Mouse (Mus musculus) heart, embryonic 15.5 days (tissue): ENCODE measurements around the gene Hcn2. TPM values are rescaled to one million over a fixed set of nuclear protein-coding genes. Genes with fewer than 3 reads are reported as not detected.

ENCODE experiments used
- ATAC-seq: fragments of 200-750 bp; cut with Nextera tagmentation; replicated peaks from 2 replicates; pipeline ENCODE4 v1.8.0; 2017; ENCODE audit warnings: low read depth, moderate TSS enrichment; ENCODE audit not compliant: insufficient number of reproducible peaks, insufficient read depth, low FRiP score
- H3K27ac ChIP-seq: fragments of 300-500 bp; sonication (generic); 2 replicates; pipeline ENCODE4 v1.5.1; 2015; ENCODE audit warnings: mild to moderate bottlenecking, inconsistent platforms
- H3K27me3 ChIP-seq: fragments of 300-500 bp; sonication (generic); 2 replicates; pipeline ENCODE4 v1.6.1; 2015; ENCODE audit warnings: inconsistent platforms
- H3K36me3 ChIP-seq: fragments of 300-500 bp; sonication (generic); 2 replicates; pipeline ENCODE4 v1.6.1; 2015; ENCODE audit warnings: mild to moderate bottlenecking, inconsistent platforms
- H3K4me1 ChIP-seq: fragments of 300-500 bp; sonication (generic); replicated peaks from 2 replicates; pipeline ENCODE4 v1.6.1; 2015; ENCODE audit warnings: inconsistent platforms
- H3K4me2 ChIP-seq: fragments of 300-500 bp; sonication (generic); 2 replicates; pipeline ENCODE4 v1.6.1; 2015; ENCODE audit warnings: inconsistent platforms, mild to moderate bottlenecking, moderate library complexity
- H3K4me3 ChIP-seq: fragments of 300-500 bp; sonication (generic); 2 replicates; pipeline ENCODE4 v1.5.1; 2015; ENCODE audit warnings: mild to moderate bottlenecking, inconsistent platforms
- H3K9ac ChIP-seq: fragments of 300-500 bp; sonication (generic); 2 replicates; pipeline ENCODE4 v1.6.1; 2015; ENCODE audit warnings: mild to moderate bottlenecking, inconsistent platforms
- H3K9me3 ChIP-seq: fragments of 300-500 bp; sonication (generic); replicated peaks from 2 replicates; pipeline ENCODE4 v1.6.1; 2016; ENCODE audit warnings: inconsistent platforms
- WGBS: fragments of 180-500 bp; shearing (Covaris S2); methylation state at CpG from one replicate; pipeline ENCODE4 v1.1.7; 2015; ENCODE audit warnings: mixed read lengths; 5-methylcytosine and 5-hydroxymethylcytosine counted together
- polyA plus RNA-seq: library from polyadenylated mRNA; unstranded; fragments of >200 nt; fragmentation: Nextera tagmentation; extraction: Ambion mirVana; gene quantifications from 2 replicates; pipeline ENCODE4 v1.2.1, GENCODE M21; 2015

Hcn2 gene
- polyA plus RNA-seq, 1 experiment from 2014 or later, result 0.08 TPM

GRCm38 (mm10) chr10:79703541-79703940 lies 12.9 kb upstream of the Hcn2 start:
- no peaks in the 10 kb centered on the region for H3K9me3 ChIP-seq
- peak overlapping the region; percentile 86 for H3K4me3 ChIP-seq
- 0 out of 2 replicates have a peak, but pooled peaks cover 7% of the 10 kb centered on the region for H3K36me3 ChIP-seq
- peak overlapping the region; percentile 66 for H3K4me2 ChIP-seq
- H3K4me1 ChIP-seq, result peaks cover 54% of the 10 kb centered on the region
- H3K9ac ChIP-seq, result peak overlapping the region; percentile 38; the same call in 1 of the 2 replicates
- WGBS, result 75% methylated on average over 10 of the region's 10 CpGs
- H3K27ac ChIP-seq, result peak overlapping the region; percentile 72
- no peaks in the 10 kb centered on the region for H3K27me3 ChIP-seq
- ATAC-seq, result no peak

GRCm38 (mm10) chr10:79704065-79704969 lies 12.1 kb upstream of the Hcn2 start, which contains the start of gene Bsg:
TSS of gene Bsg (plus strand) at chr10:79704491.
- H3K9me3 ChIP-seq, result no peaks in the 10 kb centered on the region
- H3K4me2 ChIP-seq, result peak within 1 kb of the TSS; percentile 66
- ATAC-seq, result peak; percentile 96
- WGBS, result under 1% methylated on average over 60 of the region's 65 CpGs
- H3K27ac ChIP-seq, result peak within 1 kb of the TSS; percentile 88
- no peaks in the 10 kb centered on the region for H3K27me3 ChIP-seq
- H3K4me1 ChIP-seq, result peaks cover 62% of the 10 kb centered on the region
- peak within 1 kb of the TSS; percentile 86 for H3K4me3 ChIP-seq
- H3K36me3 ChIP-seq, result 0 out of 2 replicates have a peak, but pooled peaks cover 7% of the 10 kb centered on the region
- H3K9ac ChIP-seq, result peak within 1 kb of the TSS; percentile 91

GRCm38 (mm10) chr10:79704970-79705360 lies 11.5 kb upstream of the Hcn2 start:
- Histone ChIP-seq H3K9ac (peak overlapping the region; percentile 91), H3K4me2 (peak overlapping the region; percentile 66), H3K9me3 (no peaks in the 10 kb centered on the region), H3K4me3 (peak overlapping the region; percentile 86), H3K27me3 (no peaks in the 10 kb centered on the region), H3K27ac (peak overlapping the region; percentile 88), H3K4me1 (peaks cover 68% of the 10 kb centered on the region), H3K36me3 (peaks cover 12% of the 10 kb centered on the region)
- ATAC-seq, result no peak
- under 1% methylated on average over 10 of the region's 10 CpGs for WGBS

- no peaks in the 10 kb centered on the region for H3K27me3 ChIP-seq
- peaks cover 22% of the 10 kb centered on the region for H3K36me3 ChIP-seq
- whole genome bisulfite sequencing, result 51% methylated on average over 5 of the region's 5 CpGs
- H3K27ac ChIP-seq, result peak overlapping the region; percentile 52
- peak overlapping the region; percentile 86 for H3K4me3 ChIP-seq
- no peaks in the 10 kb centered on the region for H3K9me3 ChIP-seq
- peaks cover 65% of the 10 kb centered on the region for H3K4me1 ChIP-seq
- ATAC-seq, result no peak
- H3K9ac ChIP-seq, result peak overlapping the region; percentile 91
- H3K4me2 ChIP-seq, result peak overlapping the region; percentile 66
These were observed 10.5 kb upstream of the Hcn2 start for GRCm38 (mm10) chr10:79705951-79706350.

- Histone ChIP-seq H3K4me3 (peak overlapping the region; percentile 86), H3K4me2 (peak overlapping the region; percentile 66), H3K9me3 (no peaks in the 10 kb centered on the region), H3K27me3 (no peaks in the 10 kb centered on the region), H3K4me1 (peaks cover 59% of the 10 kb centered on the region), H3K36me3 (peaks cover 28% of the 10 kb centered on the region), H3K27ac (peak overlapping the region; percentile 52), H3K9ac (peak overlapping the region; percentile 91)
- ATAC-seq, result no peak
- 61% methylated on average over 5 of the region's 5 CpGs for WGBS
These were observed 9.9 kb upstream of the Hcn2 start for GRCm38 (mm10) chr10:79706406-79707094.

- 68% methylated on average over 1 of the region's 1 CpGs for WGBS
- Histone ChIP-seq H3K4me1 (peaks cover 54% of the 10 kb centered on the region), H3K4me3 (no peak overlapping the region), H3K36me3 (peaks cover 32% of the 10 kb centered on the region), H3K4me2 (peak overlapping the region; percentile 66), H3K27ac (peak overlapping the region; percentile 52), H3K9me3 (no peaks in the 10 kb centered on the region), H3K27me3 (no peaks in the 10 kb centered on the region), H3K9ac (0 out of 2 replicates have a peak overlapping the region, but pooled peaks have one; percentile 1)
- no peak for ATAC-seq
These were observed 9.3 kb upstream of the Hcn2 start for GRCm38 (mm10) chr10:79707162-79707561.

- Histone ChIP-seq H3K9ac (no peak overlapping the region), H3K4me3 (no peak overlapping the region), H3K36me3 (peaks cover 32% of the 10 kb centered on the region), H3K27me3 (no peaks in the 10 kb centered on the region), H3K4me1 (peaks cover 57% of the 10 kb centered on the region), H3K9me3 (no peaks in the 10 kb centered on the region), H3K27ac (no peak overlapping the region), H3K4me2 (0 out of 2 replicates have a peak overlapping the region, but pooled peaks have one; percentile 66)
- WGBS, result 42% methylated on average over 4 of the region's 4 CpGs
- no peak for ATAC-seq
These were observed 8.7 kb upstream of the Hcn2 start for GRCm38 (mm10) chr10:79707759-79708158.

GRCm38 (mm10) chr10:79708668-79709067 lies 7.8 kb upstream of the Hcn2 start:
- H3K9ac ChIP-seq, result no peak overlapping the region
- peaks cover 32% of the 10 kb centered on the region for H3K36me3 ChIP-seq
- no peaks in the 10 kb centered on the region for H3K9me3 ChIP-seq
- no peaks in the 10 kb centered on the region for H3K27me3 ChIP-seq
- H3K4me3 ChIP-seq, result no peak overlapping the region
- peak overlapping the region; percentile 38 for H3K4me2 ChIP-seq
- no peak for ATAC-seq
- 65% methylated on average over 21 of the region's 21 CpGs for WGBS
- H3K4me1 ChIP-seq, result peaks cover 58% of the 10 kb centered on the region
- peak overlapping the region; percentile 62 for H3K27ac ChIP-seq

- Histone ChIP-seq H3K36me3 (peaks cover 32% of the 10 kb centered on the region), H3K27ac (peak overlapping the region; percentile 62), H3K27me3 (no peaks in the 10 kb centered on the region), H3K9me3 (no peaks in the 10 kb centered on the region), H3K9ac (no peak overlapping the region; the same call in 1 of the 2 replicates), H3K4me3 (no peak overlapping the region), H3K4me1 (peaks cover 56% of the 10 kb centered on the region), H3K4me2 (peak overlapping the region; percentile 38)
- ATAC-seq, result peak; percentile 33
- 26% methylated on average over 7 of the region's 7 CpGs for WGBS
These were observed 7.1 kb upstream of the Hcn2 start for GRCm38 (mm10) chr10:79709307-79709706.

GRCm38 (mm10) chr10:79712029-79712428 lies 4.4 kb upstream of the Hcn2 start:
- Histone ChIP-seq H3K9ac (no peak overlapping the region), H3K4me1 (peaks cover 47% of the 10 kb centered on the region), H3K4me2 (no peak overlapping the region), H3K27me3 (peaks cover 27% of the 10 kb centered on the region), H3K9me3 (no peaks in the 10 kb centered on the region), H3K4me3 (no peak overlapping the region), H3K27ac (no peak overlapping the region), H3K36me3 (peaks cover 32% of the 10 kb centered on the region)
- ATAC-seq, result no peak
- WGBS, result 87% methylated on average over 1 of the region's 1 CpGs

GRCm38 (mm10) chr10:79712499-79713126 lies 3.8 kb upstream of the Hcn2 start:
- Histone ChIP-seq H3K27ac (no peak overlapping the region), H3K4me2 (no peak overlapping the region), H3K4me3 (no peak overlapping the region), H3K4me1 (peaks cover 47% of the 10 kb centered on the region), H3K9ac (no peak overlapping the region), H3K9me3 (no peaks in the 10 kb centered on the region), H3K36me3 (peaks cover 27% of the 10 kb centered on the region), H3K27me3 (peaks cover 33% of the 10 kb centered on the region)
- WGBS, result 9% methylated on average over 6 of the region's 6 CpGs
- peak; percentile 16; the same call in 1 of the 2 replicates for ATAC-seq
